Mouse (Mus musculus) adrenal gland, postnatal 4 days (tissue): Measurements from ENCODE around the gene Bbx. TPM values are rescaled to one million over a fixed set of nuclear protein-coding genes. Genes with fewer than 3 reads are reported as not detected.
A peak's percentile ranks its signal among the peaks of the same experiment; 100 is the strongest.

Source experiments
- DNase-seq, 2 experiments: peaks; one replicate each; pipeline ENCODE4 v3.0.0; 2021 to 2022; ENCODE audit warnings: low spot score in 2 of 2, mixed read lengths in 2 of 2
- total RNA-seq, 2 experiments: library from RNA; stranded (reverse); gene quantifications; 2 replicates each; pipeline ENCODE4 v1.2.3; 2021

Gene Bbx
- total RNA-seq, 2 experiments from 2014 or later: 46.5 to 49.4 TPM

GRCm38 (mm10) chr16:50402851-50403250, 29.3 kb downstream of the Bbx start:
- DNase-seq: no peak

GRCm38 (mm10) chr16:50399775-50400174, 32.4 kb downstream of the Bbx start:
- DNase-seq: no peak

- no peak for DNase-seq
These were observed 33.6 kb downstream of the Bbx start for GRCm38 (mm10) chr16:50398564-50398963.

GRCm38 (mm10) chr16:50395928-50396612, 36.1 kb downstream of the Bbx start:
- DNase-seq: no peak

DNA sequence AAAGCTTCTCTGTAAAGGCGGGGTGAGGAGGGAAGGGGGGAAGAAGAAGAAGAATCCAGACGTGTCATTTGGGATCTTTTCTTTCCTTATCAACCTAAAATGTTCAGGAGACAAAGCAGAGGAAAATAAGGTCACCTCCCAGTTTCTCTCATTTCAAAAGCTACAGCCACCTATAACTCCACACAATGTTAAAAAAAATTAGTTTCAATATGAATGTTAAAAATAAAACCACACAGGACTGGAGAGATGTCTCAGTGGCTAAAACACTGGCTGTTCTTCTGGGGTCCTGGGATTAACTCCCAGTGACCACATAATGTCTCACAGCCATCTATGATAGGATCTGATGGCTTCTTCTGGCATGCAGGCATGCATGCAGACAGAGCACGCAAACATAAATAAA, 43.7 kb downstream of the Bbx start:
- DNase-seq: no peak

DNA sequence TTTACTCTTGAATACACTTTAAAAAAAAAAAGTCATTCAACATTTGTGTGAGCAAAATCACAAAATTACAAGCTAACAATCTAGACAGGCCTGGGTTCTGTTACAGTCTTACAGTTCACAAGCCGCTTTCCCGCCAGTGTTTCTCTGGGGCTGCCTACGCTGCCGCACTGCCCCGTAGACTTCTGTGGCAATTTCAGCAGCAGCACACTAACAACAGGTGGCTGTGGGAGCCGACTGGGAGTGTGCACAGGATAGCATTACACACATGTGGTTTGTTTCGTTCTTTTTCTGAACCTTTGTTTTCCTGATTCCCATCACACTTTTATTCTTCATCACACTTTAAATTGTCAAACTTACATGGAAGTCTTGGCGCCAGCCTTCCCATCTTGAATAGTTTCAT, 48.6 kb downstream of the Bbx start:
- no peak for DNase-seq

DNA sequence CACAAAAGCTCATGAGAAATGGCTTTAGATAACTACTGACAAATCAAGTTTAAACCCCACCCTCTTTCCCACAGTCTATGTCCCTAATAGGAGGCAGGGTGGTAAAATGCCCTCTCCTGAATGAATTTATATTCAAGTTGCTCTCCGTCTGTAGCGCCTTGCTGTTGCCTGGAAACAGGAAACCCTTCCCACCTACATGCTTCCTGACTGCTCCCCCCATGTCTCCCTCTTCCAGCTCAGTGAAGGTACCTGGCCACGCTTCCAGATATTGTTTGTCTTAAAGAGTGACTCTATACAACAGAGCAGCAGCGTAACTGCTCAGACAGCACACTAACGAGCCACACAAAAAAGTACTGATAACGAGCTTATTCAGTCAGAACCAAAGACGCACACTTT, 50.8 kb downstream of the Bbx start:
- DNase-seq: no peak

DNA sequence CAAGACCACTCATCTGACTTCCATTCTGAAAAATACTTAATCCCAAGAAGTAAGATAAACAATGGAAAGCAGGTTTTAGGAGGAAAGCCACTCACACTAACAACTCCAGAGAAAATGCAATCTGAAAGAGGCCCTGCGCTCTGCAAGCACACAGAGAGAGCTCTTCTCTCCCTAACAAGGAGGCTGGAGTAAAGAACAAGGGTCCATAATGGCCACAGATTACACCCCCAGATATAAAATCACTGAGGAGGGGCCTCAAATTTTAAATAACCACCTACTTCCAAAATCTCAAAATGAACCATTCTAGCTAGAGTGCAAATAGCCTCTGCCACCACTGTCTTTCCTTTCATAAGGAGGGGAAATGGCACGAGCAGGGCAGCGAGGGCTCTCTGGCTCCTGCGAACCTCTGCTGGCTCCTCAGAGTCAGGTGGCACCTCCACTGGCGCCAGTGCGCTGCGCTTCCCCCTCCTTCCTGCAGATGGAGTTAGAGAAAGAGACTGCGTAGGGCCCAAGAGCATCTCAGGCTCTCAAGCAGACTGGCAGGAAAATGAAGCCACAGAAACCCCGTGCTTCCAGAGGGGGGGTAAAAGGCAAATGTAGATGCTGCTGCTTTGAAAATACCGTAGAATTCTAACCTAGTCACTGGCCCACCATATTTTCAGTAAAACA, 51.4 kb downstream of the Bbx start:
- DNase-seq: peak in 1 of 2 experiments; percentile 41

- no peak for DNase-seq
These were observed 52.0 kb downstream of the Bbx start for GRCm38 (mm10) chr16:50380232-50380631.

DNA sequence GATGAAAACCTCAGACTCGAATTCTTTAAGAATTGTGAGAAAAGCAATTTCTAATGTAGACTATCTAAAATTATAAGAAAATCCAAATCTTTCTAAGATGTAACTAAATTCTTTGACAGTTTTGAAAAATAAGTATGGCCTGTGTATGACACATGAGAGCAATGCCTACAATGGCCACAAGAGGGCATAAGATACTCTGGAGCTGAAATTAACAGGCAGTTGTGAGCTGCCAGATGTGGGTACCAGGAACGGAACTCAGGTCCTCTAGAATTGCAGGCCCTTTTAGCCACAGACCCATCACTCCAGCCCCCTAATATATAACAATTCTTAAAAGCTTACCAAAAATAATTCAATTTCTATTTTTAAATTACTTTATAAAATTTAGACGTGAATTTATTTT, 57.6 kb downstream of the Bbx start:
- DNase-seq: no peak

DNA sequence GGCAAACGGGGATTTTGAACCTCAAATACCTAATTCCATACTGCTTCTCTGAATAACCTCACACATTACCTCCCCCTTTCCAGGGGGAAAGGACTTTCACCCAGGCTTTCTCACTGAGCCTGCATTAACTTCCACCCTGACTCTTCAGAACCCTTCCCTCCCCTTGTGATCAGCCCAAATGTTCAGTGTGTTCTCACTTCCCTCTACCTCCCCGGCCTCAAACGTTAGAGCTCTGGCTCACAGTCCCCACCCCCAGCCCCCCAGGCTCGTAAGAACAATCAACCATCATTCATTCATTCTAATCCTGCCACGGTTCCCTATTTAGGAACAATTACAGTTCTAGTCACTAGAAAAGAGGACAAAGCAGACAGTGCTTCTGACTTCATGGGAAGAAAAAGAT, 58.5 kb downstream of the Bbx start:
- DNase-seq: no peak

DNA sequence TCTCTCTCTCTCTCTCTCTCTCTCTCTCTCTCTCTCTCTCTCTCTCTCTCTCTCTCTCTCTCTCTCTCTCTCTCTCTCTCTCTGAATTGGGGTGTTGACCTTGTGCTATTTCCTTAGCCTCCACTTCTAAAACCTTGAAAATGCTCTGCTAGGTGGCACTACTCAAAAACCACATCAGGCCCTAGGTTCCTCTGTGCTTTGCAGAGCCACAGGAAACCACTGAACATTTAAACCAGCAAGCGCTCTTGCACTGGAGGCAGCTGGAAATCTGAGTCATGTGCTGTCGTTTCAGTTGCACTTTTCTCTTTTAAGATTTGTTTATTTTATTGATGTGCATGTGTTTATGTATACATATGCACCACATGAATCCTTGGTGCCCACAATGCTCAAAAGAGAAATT, 59.6 kb downstream of the Bbx start:
- DNase-seq: no peak

GRCm38 (mm10) chr16:50371460-50371859, 60.7 kb downstream of the Bbx start:
- DNase-seq: no peak

DNA sequence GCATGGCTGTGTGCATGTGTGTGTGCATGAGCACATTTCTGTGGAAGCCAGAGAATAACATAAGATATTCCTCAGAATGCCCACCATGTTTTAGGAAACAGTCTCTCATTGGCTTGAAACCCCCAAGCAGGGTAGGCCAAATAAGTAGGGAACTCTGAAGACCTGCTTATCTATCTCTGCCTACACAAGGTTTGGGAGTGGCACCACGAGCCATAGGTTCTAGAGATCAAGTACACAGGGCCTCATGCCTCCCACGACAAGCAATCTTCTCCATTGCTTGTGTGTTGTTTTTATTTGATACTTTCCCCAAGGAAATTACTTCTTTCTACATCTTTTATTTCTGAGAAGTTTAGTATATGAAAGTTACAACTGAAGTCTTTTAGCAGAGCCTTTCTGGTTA, 61.8 kb downstream of the Bbx start:
- DNase-seq: no peak

DNA sequence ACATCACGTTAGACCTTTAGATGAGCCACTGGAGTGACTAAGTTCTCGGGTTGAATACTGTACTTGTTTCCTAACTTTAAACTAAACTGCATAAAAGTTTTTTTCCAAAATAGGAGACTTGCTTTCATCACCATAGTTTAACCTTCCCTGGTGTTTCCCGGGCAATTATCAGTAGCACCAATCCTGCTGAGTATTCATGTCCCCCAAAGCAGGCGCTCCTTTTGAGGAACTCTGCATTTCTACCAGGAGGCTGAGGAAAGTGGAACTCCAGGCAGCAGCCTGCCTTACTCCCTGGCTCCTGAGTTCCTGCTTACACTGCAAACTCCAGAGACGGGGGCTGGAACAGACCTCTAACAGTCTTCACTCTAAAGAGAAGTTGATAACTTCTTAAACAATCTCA, 65.6 kb downstream of the Bbx start:
- DNase-seq: no peak

DNA sequence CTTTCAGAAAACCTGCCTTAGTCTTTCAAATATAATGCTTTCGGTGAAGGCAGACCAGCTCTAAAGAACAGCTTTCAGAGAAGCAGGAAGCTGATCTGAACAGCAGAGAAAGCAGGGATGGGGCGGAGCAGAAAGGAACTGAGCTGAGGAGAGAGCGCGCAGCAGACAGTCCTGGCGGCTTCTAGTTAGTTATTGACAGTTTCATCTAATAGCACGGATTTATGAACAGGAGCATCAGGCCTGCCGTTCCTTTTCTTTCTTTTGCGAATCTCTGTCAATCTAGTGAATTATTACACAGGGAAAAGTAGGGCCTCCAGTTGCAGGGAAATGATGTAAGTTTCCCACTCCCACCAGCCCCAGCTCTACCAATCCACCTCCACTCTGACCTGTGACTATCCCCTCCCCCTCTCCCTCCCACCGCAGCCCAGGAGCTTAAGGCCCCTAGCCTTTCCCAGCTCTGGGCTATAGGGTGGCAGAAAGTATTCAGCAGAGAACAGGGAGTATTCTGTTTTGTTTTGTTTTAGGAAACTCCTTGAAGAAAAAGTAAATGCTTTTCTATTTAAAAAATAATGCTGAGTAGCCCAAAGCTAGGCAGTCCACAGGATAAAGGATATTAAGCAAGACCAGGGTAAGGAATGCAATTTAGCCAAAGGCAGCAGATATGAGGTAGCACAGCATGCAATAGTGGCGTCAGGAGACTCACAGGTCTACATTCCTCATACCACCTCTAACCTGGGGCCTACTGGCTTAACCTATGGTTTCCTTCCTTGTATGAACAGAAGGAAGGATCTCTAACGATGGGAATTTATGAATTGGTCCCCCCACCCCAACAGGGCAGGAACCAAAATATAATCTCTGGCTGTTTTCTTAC, 67.8 kb downstream of the Bbx start:
- DNase-seq: no peak

GRCm38 (mm10) chr16:50363443-50364188, 68.6 kb downstream of the Bbx start:
- DNase-seq: no peak

DNA sequence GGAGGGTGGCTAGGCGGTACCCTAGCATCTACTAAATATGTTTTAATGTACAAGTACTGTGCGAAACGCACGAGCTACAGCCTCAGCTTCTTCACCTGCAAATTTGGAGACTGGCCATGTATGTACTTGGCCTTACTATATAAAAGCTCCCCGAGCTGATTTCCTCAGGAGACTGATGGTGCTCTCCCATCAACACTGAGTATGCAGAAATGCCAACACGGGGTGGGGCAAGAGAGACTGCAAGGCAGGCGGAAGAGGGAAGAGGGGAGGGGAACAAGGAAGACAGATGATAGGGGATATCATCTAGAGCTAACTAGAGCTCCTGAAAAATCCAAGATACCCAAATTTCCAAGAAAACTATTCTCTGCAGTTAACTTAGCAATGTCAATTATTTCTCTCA, 71.6 kb downstream of the Bbx start:
- DNase-seq: no peak

- no peak for DNase-seq
These were observed 102.5 kb downstream of the Bbx start for GRCm38 (mm10) chr16:50329684-50330083.

DNA sequence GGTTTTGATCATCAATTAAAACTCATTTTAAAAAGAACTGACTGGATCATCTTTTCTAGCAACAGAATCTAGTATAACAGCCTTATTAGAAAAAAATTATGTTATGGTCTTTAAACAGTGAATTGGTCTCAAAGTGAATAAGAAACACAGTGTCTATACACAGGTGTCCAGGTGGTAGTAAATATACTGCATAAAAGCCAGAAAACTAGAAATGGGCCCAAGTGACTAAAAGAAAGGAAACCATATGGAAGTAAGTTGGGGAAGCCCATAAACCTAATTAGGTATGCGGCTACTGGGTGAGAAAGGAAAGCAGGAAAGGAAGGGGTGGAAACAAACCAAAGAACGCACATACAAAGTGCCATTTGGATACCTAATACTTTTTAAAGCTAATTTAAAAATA, 107.4 kb downstream of the Bbx start:
- no peak for DNase-seq

GRCm38 (mm10) chr16:50324292-50324691, 107.9 kb downstream of the Bbx start:
- DNase-seq: no peak
